Mouse (Mus musculus) heart, embryonic 10.5 days (tissue): ENCODE measurements around the gene Slc43a2. TPM values are rescaled to one million over a fixed set of nuclear protein-coding genes. Genes with fewer than 3 reads are reported as not detected.

Experiments
- DNase-seq: peaks from one replicate; pipeline ENCODE4 v3.0.0-alpha.2; 2017; ENCODE audit warnings: low spot score
- H3K27ac ChIP-seq: fragments of 300-500 bp; sonication (generic); 2 replicates; pipeline ENCODE4 v1.5.1; 2016; ENCODE audit warnings: mild to moderate bottlenecking
- H3K27me3 ChIP-seq: fragments of 300-500 bp; sonication (generic); 2 replicates; pipeline ENCODE4 v1.6.1; 2016; ENCODE audit warnings: mild to moderate bottlenecking; ENCODE audit not compliant: poor library complexity, insufficient read depth, severe bottlenecking
- H3K36me3 ChIP-seq: fragments of 300-500 bp; sonication (generic); 2 replicates; pipeline ENCODE4 v1.6.1; 2016; ENCODE audit warnings: mild to moderate bottlenecking, moderate library complexity
- H3K4me1 ChIP-seq: fragments of 300-500 bp; sonication (generic); 2 replicates; pipeline ENCODE4 v1.6.1; 2016; ENCODE audit warnings: mild to moderate bottlenecking
- H3K4me3 ChIP-seq: fragments of 300-500 bp; sonication (generic); 2 replicates; pipeline ENCODE4 v1.5.1; 2016; ENCODE audit warnings: mild to moderate bottlenecking, moderate library complexity
- H3K9me3 ChIP-seq: fragments of 300-500 bp; sonication (generic); 2 replicates; pipeline ENCODE4 v1.6.1; 2016; ENCODE audit warnings: mild to moderate bottlenecking, moderate library complexity
- WGBS: fragments of 180-500 bp; shearing (Covaris S2); methylation state at CpG from one replicate; pipeline ENCODE4 v1.1.7; 2016; 5-methylcytosine and 5-hydroxymethylcytosine counted together
- microRNA-seq: library from miRNA; unstranded; fragments of <30 nt; microRNA quantifications from one replicate; pipeline ENCODE4, GENCODE M21; 2017
- polyA plus RNA-seq: library from polyadenylated mRNA; unstranded; fragments of >200 nt; fragmentation: Nextera tagmentation; extraction: Ambion mirVana; gene quantifications from 2 replicates; pipeline ENCODE4 v1.2.1, GENCODE M21; 2016

Gene Slc43a2
- polyA plus RNA-seq, 1 experiment from 2014 or later = 5.5 TPM

GRCm38 (mm10) chr11:75614769-75615168, 83.3 kb downstream of the Slc43a2 start:
- Histone ChIP-seq H3K27ac (no peak overlapping the region), H3K27me3 (no peaks in the 10 kb centered on the region)
- WGBS = 97% methylated on average over 1 of the region's 1 CpGs

GRCm38 (mm10) chr11:75615556-75615955, 84.1 kb downstream of the Slc43a2 start:
- Histone ChIP-seq H3K4me1 (no peaks in the 10 kb centered on the region), H3K4me3 (no peak overlapping the region), H3K36me3 (peaks cover 82% of the 10 kb centered on the region), H3K27me3 (no peaks in the 10 kb centered on the region), H3K27ac (no peak overlapping the region), H3K9me3 (no peaks in the 10 kb centered on the region)
- WGBS = 85% methylated on average over 2 of the region's 2 CpGs
- no peak for DNase-seq

More at GRCm38 (mm10) chr11:75614769-75615168, 83.3 kb downstream of the Slc43a2 start:
- peaks cover 82% of the 10 kb centered on the region for H3K36me3 ChIP-seq
- no peak overlapping the region for H3K4me3 ChIP-seq
- no peak for DNase-seq
- H3K4me1 ChIP-seq = 0 out of 2 replicates have a peak, but pooled peaks cover 3% of the 10 kb centered on the region
- no peaks in the 10 kb centered on the region for H3K9me3 ChIP-seq

- no peak overlapping the region for H3K27ac ChIP-seq
- no peak overlapping the region for H3K4me3 ChIP-seq
- 76% methylated on average over 5 of the region's 5 CpGs for WGBS
- H3K9me3 ChIP-seq = no peaks in the 10 kb centered on the region
- peaks cover 24% of the 10 kb centered on the region for H3K4me1 ChIP-seq
- H3K36me3 ChIP-seq = peaks cover 68% of the 10 kb centered on the region
- no peak for DNase-seq
- no peaks in the 10 kb centered on the region for H3K27me3 ChIP-seq
Observed at GRCm38 (mm10) chr11:75619133-75619532, 87.6 kb downstream of the Slc43a2 start.

- Histone ChIP-seq H3K36me3 (peaks cover 64% of the 10 kb centered on the region), H3K27me3 (no peaks in the 10 kb centered on the region), H3K9me3 (no peaks in the 10 kb centered on the region), H3K27ac (no peak overlapping the region), H3K4me3 (no peak overlapping the region), H3K4me1 (peaks cover 29% of the 10 kb centered on the region)
- 88% methylated on average over 12 of the region's 12 CpGs for WGBS
- no peak for DNase-seq
Observed at GRCm38 (mm10) chr11:75620136-75620780, 88.8 kb downstream of the Slc43a2 start.

GRCm38 (mm10) chr11:75621426-75621825, 89.9 kb downstream of the Slc43a2 start:
- Histone ChIP-seq H3K9me3 (no peaks in the 10 kb centered on the region), H3K4me1 (peaks cover 29% of the 10 kb centered on the region), H3K36me3 (peaks cover 66% of the 10 kb centered on the region), H3K27me3 (no peaks in the 10 kb centered on the region), H3K4me3 (no peak overlapping the region), H3K27ac (peak overlapping the region; percentile 9; the same call in 1 of the 2 replicates)
- no peak for DNase-seq
- 82% methylated on average over 2 of the region's 2 CpGs for WGBS

- DNase-seq = no peak
- Histone ChIP-seq H3K4me3 (no peak overlapping the region), H3K9me3 (no peaks in the 10 kb centered on the region), H3K36me3 (peaks cover 67% of the 10 kb centered on the region), H3K27ac (peak overlapping the region; percentile 84), H3K4me1 (peaks cover 29% of the 10 kb centered on the region), H3K27me3 (no peaks in the 10 kb centered on the region)
- WGBS = 66% methylated on average over 2 of the region's 2 CpGs
Observed at GRCm38 (mm10) chr11:75622588-75623329, 91.3 kb downstream of the Slc43a2 start.

- H3K36me3 ChIP-seq = peaks cover 65% of the 10 kb centered on the region
- H3K27ac ChIP-seq = peak overlapping the region; percentile 84
Observed at GRCm38 (mm10) chr11:75624102-75624554, 92.6 kb downstream of the Slc43a2 start.

GRCm38 (mm10) chr11:75625820-75626219, 94.3 kb downstream of the Slc43a2 start:
- WGBS = 93% methylated on average over 4 of the region's 4 CpGs
- Histone ChIP-seq H3K36me3 (peaks cover 49% of the 10 kb centered on the region), H3K9me3 (no peaks in the 10 kb centered on the region), H3K4me1 (peaks cover 39% of the 10 kb centered on the region), H3K4me3 (no peak overlapping the region), H3K27ac (0 out of 2 replicates have a peak overlapping the region, but pooled peaks have one; percentile 47), H3K27me3 (no peaks in the 10 kb centered on the region)
- DNase-seq = no peak

More at GRCm38 (mm10) chr11:75624102-75624554, 92.6 kb downstream of the Slc43a2 start:
- Histone ChIP-seq H3K4me3 (peak overlapping the region; percentile 22; the same call in 1 of the 2 replicates), H3K9me3 (no peaks in the 10 kb centered on the region), H3K4me1 (peaks cover 29% of the 10 kb centered on the region), H3K27me3 (no peaks in the 10 kb centered on the region)
- DNase-seq = no peak
- 8% methylated on average over 2 of the region's 2 CpGs for WGBS

Small RNA genes within 50 kb of the gene (microRNA-seq; reads per million reads assigned to microRNA genes)
- not detected for gene Mir3971

Other genes starting within 250 kb of the Slc43a2 start
- gene Rpa1, start 183.4 kb upstream of the Slc43a2 start, polyA plus RNA-seq = 127 and 143 TPM in 2 replicates
- gene Smyd4, start 183.3 kb upstream of the Slc43a2 start, polyA plus RNA-seq = 13.6 and 15.3 TPM in 2 replicates
- gene Serpinf1, start 109.0 kb upstream of the Slc43a2 start, polyA plus RNA-seq = 53.6 and 168 TPM in 2 replicates
- gene Serpinf2, start 92.1 kb upstream of the Slc43a2 start, polyA plus RNA-seq = 3.6 and 98.2 TPM in 2 replicates
- gene Wdr81, start 77.0 kb upstream of the Slc43a2 start, polyA plus RNA-seq = 6.9 and 7.6 TPM in 2 replicates
- 12.8 and 21.3 TPM in 2 replicates for gene Tlcd2, start 70.0 kb upstream of the Slc43a2 start, polyA plus RNA-seq
- gene Prpf8, start 44.9 kb upstream of the Slc43a2 start, polyA plus RNA-seq = 49.2 and 53.7 TPM in 2 replicates
- 0.76 and 0.78 TPM in 2 replicates for gene Rilp, start 21.6 kb upstream of the Slc43a2 start, polyA plus RNA-seq
- gene Scarf1, start 18.2 kb upstream of the Slc43a2 start, polyA plus RNA-seq = 13.6 and 15.8 TPM in 2 replicates
- 56.1 and 80.1 TPM in 2 replicates for gene Pitpna, start 56.4 kb downstream of the Slc43a2 start, polyA plus RNA-seq
- 16.9 and 18.7 TPM in 2 replicates for gene Inpp5k, start 99.3 kb downstream of the Slc43a2 start, polyA plus RNA-seq
- gene Myo1c, start 118.8 kb downstream of the Slc43a2 start, polyA plus RNA-seq = 55.3 and 75.2 TPM in 2 replicates
- gene Crk, start 147.6 kb downstream of the Slc43a2 start, polyA plus RNA-seq = 110 and 113 TPM in 2 replicates
- gene Ywhae, start 201.2 kb downstream of the Slc43a2 start, polyA plus RNA-seq = 870 and 941 TPM in 2 replicates